Mouse (Mus musculus): ENCODE results near the gene Plppr3.

Plppr3 gene

GRCm38 (mm10) chr10:79874290-79874862 lies at the start of gene Plppr3, which contains the start of gene Prtn3:
Plppr3 (minus strand) TSS chr10:79874634.
Prtn3 (plus strand) TSS chr10:79874476.
- DNase-seq = peak; percentile 78 to 80

DNA sequence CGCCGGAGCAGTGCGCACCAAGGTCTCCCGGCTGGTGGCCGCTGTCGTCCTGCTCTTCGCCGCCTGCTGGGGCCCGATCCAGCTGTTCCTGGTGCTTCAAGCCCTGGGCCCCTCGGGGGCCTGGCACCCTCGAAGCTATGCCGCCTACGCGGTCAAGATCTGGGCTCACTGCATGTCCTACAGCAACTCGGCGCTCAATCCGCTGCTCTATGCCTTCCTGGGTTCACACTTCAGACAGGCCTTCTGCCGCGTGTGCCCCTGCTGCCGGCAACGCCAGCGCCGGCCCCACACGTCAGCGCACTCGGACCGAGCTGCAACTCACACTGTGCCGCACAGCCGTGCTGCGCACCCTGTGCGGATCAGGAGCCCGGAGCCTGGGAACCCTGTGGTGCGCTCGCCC lies 47.1 kb upstream of the Plppr3 start:
- DNase-seq = no peak

DNA sequence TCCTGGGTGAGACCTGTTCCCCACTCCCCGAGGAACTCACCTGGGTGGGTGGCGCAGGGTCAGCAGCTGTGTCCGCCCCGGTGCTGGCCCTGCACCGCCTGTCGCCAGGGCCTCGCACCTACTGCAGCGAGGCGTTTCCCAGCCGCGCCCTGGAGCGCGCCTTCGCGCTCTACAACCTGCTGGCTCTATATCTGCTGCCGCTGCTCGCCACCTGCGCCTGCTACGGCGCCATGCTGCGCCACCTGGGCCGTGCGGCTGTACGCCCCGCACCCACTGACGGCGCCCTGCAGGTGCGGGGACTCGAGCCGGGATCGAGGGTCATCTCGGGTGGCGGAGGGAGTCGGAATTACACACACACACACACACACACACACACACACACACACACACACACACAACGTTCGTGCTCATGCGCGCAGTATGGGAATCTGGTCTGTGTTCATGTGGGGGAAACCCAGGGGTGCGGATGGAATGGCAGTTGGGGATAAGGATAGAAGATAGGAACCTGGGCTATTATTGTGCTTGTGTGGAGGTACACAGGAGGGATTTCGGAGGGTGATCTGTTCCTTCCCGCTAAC lies 46.6 kb upstream of the Plppr3 start, which contains the start of gene R3hdm4:
R3hdm4 (minus strand) TSS at position 251 of the 578 bp plus-strand sequence.
- peak in 1 of 2 experiments; percentile 43 for DNase-seq

- no peak for DNase-seq
Measured at GRCm38 (mm10) chr10:79920056-79920890, 45.8 kb upstream of the Plppr3 start.

GRCm38 (mm10) chr10:79919251-79919849 lies 44.9 kb upstream of the Plppr3 start:
- peak in 1 of 2 experiments; percentile 41 for DNase-seq

GRCm38 (mm10) chr10:79918231-79919078 lies 44.0 kb upstream of the Plppr3 start:
- DNase-seq = peak; percentile 63 to 73

DNA sequence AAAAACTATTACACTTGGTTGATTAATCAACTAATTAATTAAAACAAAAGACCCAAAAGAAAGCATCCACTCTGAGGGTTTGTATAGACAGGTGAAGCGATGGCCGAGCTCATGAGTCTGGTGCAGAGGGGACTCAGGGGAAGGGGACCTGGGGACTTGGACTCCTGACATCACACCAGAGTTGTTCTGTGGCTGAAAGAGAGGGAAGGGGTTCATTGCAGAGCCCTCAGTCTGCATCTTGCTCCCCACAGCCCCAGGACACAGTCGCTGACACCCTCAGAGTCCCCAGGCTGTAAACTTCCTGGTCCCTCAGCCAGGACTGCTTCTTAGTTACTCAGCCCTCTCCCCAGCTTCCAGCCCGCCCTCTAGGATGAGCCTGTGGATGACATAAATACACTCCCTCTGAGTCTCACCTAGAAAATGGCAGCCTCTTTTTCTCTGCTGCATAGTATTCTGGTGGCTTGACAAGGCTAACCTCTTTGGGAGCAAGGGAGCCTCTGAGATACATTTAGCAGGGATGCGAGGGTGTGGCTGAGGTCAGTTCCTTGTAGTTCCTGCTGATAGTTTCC lies 43.2 kb upstream of the Plppr3 start:
- peak in 1 of 2 experiments; percentile 15 for DNase-seq

DNA sequence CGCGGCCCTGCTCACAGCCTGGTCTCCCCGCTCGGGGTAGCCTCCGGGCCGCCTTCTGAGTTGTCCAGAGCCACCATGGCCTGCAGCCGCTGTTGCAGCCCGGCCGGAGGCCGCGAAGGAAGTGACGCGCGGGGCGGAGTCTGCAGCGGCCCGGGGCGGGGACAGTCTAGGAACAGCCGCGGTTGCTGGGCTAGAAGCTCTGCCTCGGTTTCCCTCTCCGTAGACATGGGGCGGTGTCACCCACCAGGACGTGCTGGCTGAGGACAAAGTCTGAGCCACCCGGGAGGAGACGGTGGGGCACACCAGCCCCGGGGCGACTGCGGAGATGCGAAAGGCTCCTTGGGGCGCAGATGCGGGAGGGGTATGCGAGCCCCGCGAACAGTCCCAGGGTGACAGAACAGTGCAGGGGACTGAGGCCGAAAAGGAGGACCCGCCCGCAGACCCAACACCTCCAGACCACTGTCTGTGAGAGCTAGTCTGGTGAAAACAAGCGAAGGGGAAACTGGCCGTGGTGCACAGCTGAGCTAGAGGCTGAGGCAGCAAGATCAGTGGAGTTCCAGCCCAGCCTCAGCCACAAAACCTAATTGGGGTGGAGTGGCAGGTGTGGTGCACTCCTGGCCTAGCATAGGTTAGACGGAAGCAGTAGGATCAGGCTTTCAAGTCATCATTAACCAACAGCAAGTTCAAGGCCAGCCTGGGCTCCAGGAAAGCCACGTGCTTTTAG lies 42.5 kb upstream of the Plppr3 start, which contains the start of gene Kiss1r:
Kiss1r (plus strand) TSS at position 164 of the 724 bp plus-strand sequence.
- DNase-seq = peak; percentile 89 to 90

GRCm38 (mm10) chr10:79916081-79916480 lies 41.6 kb upstream of the Plppr3 start:
- DNase-seq = peak in 1 of 2 experiments; percentile 38

- peak; percentile 20 to 25 for DNase-seq
Measured at GRCm38 (mm10) chr10:79914948-79915596, 40.6 kb upstream of the Plppr3 start.

- DNase-seq = peak; percentile 25 to 51
Measured at GRCm38 (mm10) chr10:79914131-79914947, 39.9 kb upstream of the Plppr3 start.

- no peak for DNase-seq
Measured at GRCm38 (mm10) chr10:79912412-79912811, 38.0 kb upstream of the Plppr3 start.

- no peak for DNase-seq
Measured at GRCm38 (mm10) chr10:79910556-79910955, 36.1 kb upstream of the Plppr3 start, which contains the start of gene Gm26602. Gm26602 (plus strand) TSS chr10:79910856.

DNA sequence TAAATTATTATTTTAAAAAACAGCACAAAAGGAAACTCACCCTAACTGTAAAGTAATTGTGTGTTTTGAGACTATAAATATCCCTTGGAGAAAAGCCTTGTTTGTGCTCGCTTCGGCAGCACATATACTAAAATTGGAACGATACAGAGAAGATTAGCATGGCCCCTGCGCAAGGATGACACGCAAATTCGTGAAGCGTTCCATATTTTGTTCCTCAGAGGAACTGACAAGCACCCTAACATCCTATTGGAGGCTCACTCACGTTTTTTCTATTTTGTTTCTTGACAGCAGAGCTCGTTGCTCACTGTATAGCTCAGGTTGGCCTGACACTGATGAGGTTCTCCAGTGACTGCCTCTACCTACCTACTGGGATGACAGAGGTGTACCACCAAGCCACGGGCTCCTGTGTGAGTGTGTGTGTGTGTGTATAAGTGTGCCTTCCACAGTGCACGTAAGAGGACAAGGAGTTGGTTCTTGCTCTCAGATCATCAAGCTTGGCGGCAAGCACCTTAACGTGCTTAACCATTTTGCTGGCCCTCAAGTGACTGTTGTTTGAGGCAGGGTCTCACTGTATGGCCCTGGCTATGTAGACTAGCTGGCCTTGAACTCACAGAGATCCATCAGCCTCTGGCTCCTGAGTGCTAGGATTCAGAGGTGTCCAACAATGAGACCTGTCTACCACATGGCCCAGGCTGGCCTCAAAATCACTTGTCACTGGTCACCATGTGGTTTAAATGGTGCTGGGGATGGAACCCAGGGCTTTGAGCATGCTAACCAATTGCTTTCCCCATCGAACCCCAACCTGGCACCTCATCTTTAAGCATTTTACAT lies 34.9 kb upstream of the Plppr3 start:
- peak in 1 of 2 experiments; percentile 67 for DNase-seq

- peak; percentile 95 to 96 for DNase-seq
Measured at GRCm38 (mm10) chr10:79908167-79909091, 34.0 kb upstream of the Plppr3 start, which contains the start of gene Med16. Med16 (minus strand) TSS chr10:79908923.

GRCm38 (mm10) chr10:79907415-79907814 lies 33.0 kb upstream of the Plppr3 start:
- DNase-seq = no peak

GRCm38 (mm10) chr10:79906712-79907111 lies 32.3 kb upstream of the Plppr3 start:
- no peak for DNase-seq
